Comparison of ENCODE assay signal across 9 mouse cellular contexts in genomic region chr14:74913381-74914230, GRCm38 (mm10). TPM values are rescaled to one million over a fixed set of nuclear protein-coding genes. Genes with fewer than 3 reads are reported as not detected.
DNase-seq lines count a peak whose midpoint lies in the region; ATAC-seq and TF ChIP-seq lines count a peak whose summit lies in the region.
"Had no signal": no experiment of that assay in that cellular context is flagged by ENCODE, and none has a peak within 500 bp of the region (broad histone marks: within the 10 kb centered on the region; RNA-seq: fewer than 3 reads in every experiment).

No protein-coding gene starts in this region.

- no peaks in the 10 kb centered on the region for H3K36me3 ChIP-seq in forebrain, postnatal 0 days (ENCODE audit: insufficient read depth)
- no peaks in the 10 kb centered on the region for H3K36me3 ChIP-seq in forebrain, embryonic 13.5 days (ENCODE audit: poor library complexity, severe bottlenecking)
- H3K36me3 ChIP-seq in intestine, embryonic 15.5 days: no peaks in the 10 kb centered on the region
- H3K36me3 ChIP-seq: liver, embryonic 13.5 days had no signal

- H3K27me3 ChIP-seq in forebrain, postnatal 0 days (ENCODE audit: insufficient read depth, low read length): no peaks in the 10 kb centered on the region
- no peaks in the 10 kb centered on the region for H3K27me3 ChIP-seq in forebrain, embryonic 13.5 days
- H3K27me3 ChIP-seq in intestine, embryonic 15.5 days (replicated peaks): no peaks in the 10 kb centered on the region
- H3K27me3 ChIP-seq: liver, embryonic 13.5 days had no signal

- H3K9ac ChIP-seq in forebrain, postnatal 0 days: no peak overlapping the region
- no peak overlapping the region for H3K9ac ChIP-seq in forebrain, embryonic 13.5 days
- H3K9ac ChIP-seq in intestine, embryonic 15.5 days: peak overlapping the region; percentile 21; the same call in 1 of the 2 replicates
- H3K9ac ChIP-seq: liver, embryonic 13.5 days had no signal

- no peak for ATAC-seq in forebrain, postnatal 0 days
- no peak for ATAC-seq in forebrain, embryonic 13.5 days
- peak; percentile 22; the same call in 1 of the 2 replicates for ATAC-seq in intestine, embryonic 15.5 days

- DNase-seq in forebrain, postnatal 0 days: peak; percentile 44
- peak; percentile 65 for DNase-seq in adrenal gland, adult 2 months
- DNase-seq in lung, postnatal 4 days: peak; percentile 32 to 53
- no peak for DNase-seq in frontal cortex, postnatal 14 days (ENCODE audit: low spot score in 2 of 2)
- DNase-seq in embryo, embryonic 9.5 days (ENCODE audit: extremely low spot score): no peak
- DNase-seq in gastrocnemius, postnatal 4 days (ENCODE audit: low spot score in 2 of 2): no peak
- DNase-seq: liver, embryonic 13.5 days had no signal

- no peak overlapping the region for H3K4me2 ChIP-seq in forebrain, postnatal 0 days (ENCODE audit: low read depth)
- H3K4me2 ChIP-seq in forebrain, embryonic 13.5 days: no peak overlapping the region
- H3K4me2 ChIP-seq in intestine, embryonic 15.5 days (replicated peaks): peak overlapping the region; percentile 35
- H3K4me2 ChIP-seq: liver, embryonic 13.5 days had no signal

- no peak overlapping the region for H3K27ac ChIP-seq in forebrain, postnatal 0 days (ENCODE audit: low read depth, low read length)
- no peak overlapping the region for H3K27ac ChIP-seq in forebrain, embryonic 13.5 days
- H3K27ac ChIP-seq in intestine, embryonic 15.5 days: peak overlapping the region; percentile 83
- H3K27ac ChIP-seq: liver, embryonic 13.5 days had no signal

- no peaks in the 10 kb centered on the region for H3K9me3 ChIP-seq in forebrain, postnatal 0 days (ENCODE audit: low read length)
- no peaks in the 10 kb centered on the region for H3K9me3 ChIP-seq in forebrain, embryonic 13.5 days (replicated peaks)
- no peaks in the 10 kb centered on the region for H3K9me3 ChIP-seq in intestine, embryonic 15.5 days
- H3K9me3 ChIP-seq: liver, embryonic 13.5 days had no signal

- H3K4me1 ChIP-seq in forebrain, postnatal 0 days (ENCODE audit: insufficient read depth): 0 out of 2 replicates have a peak, but pooled peaks cover 3% of the 10 kb centered on the region
- peaks cover 8% of the 10 kb centered on the region; the same call in 1 of the 2 replicates for H3K4me1 ChIP-seq in forebrain, embryonic 13.5 days
- peaks cover 39% of the 10 kb centered on the region for H3K4me1 ChIP-seq in intestine, embryonic 15.5 days (replicated peaks)

- no peak for TF ChIP-seq CTCF in forebrain, postnatal 0 days (IDR thresholded peaks at IDR 0.05; ENCODE audit: low read depth)

- no peak overlapping the region for H3K4me3 ChIP-seq in forebrain, postnatal 0 days (ENCODE audit: low read depth, low read length)
- no peak overlapping the region for H3K4me3 ChIP-seq in forebrain, embryonic 13.5 days
- H3K4me3 ChIP-seq in intestine, embryonic 15.5 days (replicated peaks): no peak overlapping the region
- H3K4me3 ChIP-seq: liver, embryonic 13.5 days had no signal

- 64% methylated on average over 20 of the region's 20 CpGs for WGBS in forebrain, postnatal 0 days
- WGBS in forebrain, embryonic 13.5 days: 85% methylated on average over 20 of the region's 20 CpGs
- WGBS in intestine, embryonic 15.5 days: 35% methylated on average over 20 of the region's 20 CpGs

RNA-seq across cellular contexts. Expression of gene Lrch1, which starts 34.1 kb away (rescaled TPM):
- 12.6 and 20.8 TPM in 2 replicates for total RNA-seq in forebrain, postnatal 0 days (2014; rRNA removed)
- 8.1 and 12.7 TPM in 2 replicates for polyA plus RNA-seq in forebrain, postnatal 0 days (2015; fragmentation: Nextera tagmentation; extraction: Ambion mirVana)
- polyA plus RNA-seq in forebrain, embryonic 13.5 days (2015; fragmentation: Nextera tagmentation; extraction: Ambion mirVana): 7.9 and 8.3 TPM in 2 replicates
- total RNA-seq in adrenal gland, adult 2 months (2021): 10 to 100 TPM; 10.8 to 15.0 TPM
- 4.7 and 5.3 TPM in 2 replicates for polyA plus RNA-seq in adrenal gland, adult 2 months (2012; rRNA removed)
- polyA plus RNA-seq in intestine, embryonic 15.5 days (2015; fragmentation: Nextera tagmentation; extraction: Ambion mirVana): 11.8 and 12.5 TPM in 2 replicates
- 10 to 100 TPM; 20.6 to 20.7 TPM for total RNA-seq in gastrocnemius, postnatal 4 days (2021)

Comparison
In these comparisons a context has a peak if more than half of its experiments do, and no peak if none do; other contexts are left out.
1. DNase-seq: peak in forebrain, postnatal 0 days (single experiment), adrenal gland, adult 2 months (single experiment) and lung, postnatal 4 days (2 of 2); none in frontal cortex, postnatal 14 days (0 of 2), embryo, embryonic 9.5 days (single experiment) and gastrocnemius, postnatal 4 days (0 of 2).